Comparison of ENCODE assay signal across 15 mouse cellular contexts in the genomic region with DNA sequence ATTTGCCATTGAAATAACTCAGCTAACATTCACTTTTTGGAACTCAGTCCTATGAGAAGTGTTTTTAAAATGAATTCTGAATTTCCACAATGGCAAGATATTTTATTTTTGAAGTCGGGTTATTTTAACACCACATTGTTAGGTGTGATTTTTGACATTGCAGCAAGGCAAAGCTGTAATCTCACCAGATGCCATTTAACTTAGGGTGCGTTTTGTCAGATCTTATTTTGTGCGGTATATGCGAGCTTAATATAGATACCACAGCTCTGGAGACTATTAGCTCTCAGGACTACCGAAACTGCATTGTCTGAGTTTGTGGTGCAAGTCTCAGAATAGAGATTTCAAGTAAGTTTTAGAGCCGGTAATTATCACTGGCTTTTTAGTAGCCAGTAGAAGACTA.
"Had no signal": no experiment of that assay in that cellular context is flagged by ENCODE, and none has a peak within 500 bp of the region (broad histone marks: within the 10 kb centered on the region; RNA-seq: fewer than 3 reads in every experiment).

No protein-coding gene starts in this region.

- DNase-seq: retina, postnatal 1 day; right cerebral cortex, adult 18-20 months; right cerebral cortex, postnatal 14 days; right cerebral cortex, postnatal 25 days; right cerebral cortex, postnatal 4 days; spleen, adult 18-20 months; thymus, adult 18-20 months; thymus, adult 2 months; thymus, postnatal 14 days; thymus, postnatal 25 days; thymus, postnatal 36 days; thymus, postnatal 4 days had no signal

- H3K4me3 ChIP-seq: neural tube, embryonic 15.5 days; stomach, embryonic 15.5 days had no signal

- H3K27ac ChIP-seq: neural tube, embryonic 15.5 days; stomach, embryonic 15.5 days; stomach, postnatal 0 days had no signal
